Mouse (Mus musculus) olfactory bulb, adult 2 months (tissue): ENCODE data around the gene Tmtc1.

ENCODE experiments used
- CTCF ChIP-seq: fragments of 200-500 bp; IDR thresholded peaks from 2 replicates; pipeline ENCODE4 v1.5.1; 2012; ENCODE audit warnings: low read depth, mild to moderate bottlenecking, low read length, moderate library complexity; ENCODE audit not compliant: insufficient read depth
- POLR2A ChIP-seq: fragments of 200-500 bp; IDR thresholded peaks from 2 replicates; pipeline ENCODE4 v1.6.1; 2012; ENCODE audit warnings: mild to moderate bottlenecking, low read depth, low read length, moderate library complexity; ENCODE audit not compliant: insufficient read depth

DNA sequence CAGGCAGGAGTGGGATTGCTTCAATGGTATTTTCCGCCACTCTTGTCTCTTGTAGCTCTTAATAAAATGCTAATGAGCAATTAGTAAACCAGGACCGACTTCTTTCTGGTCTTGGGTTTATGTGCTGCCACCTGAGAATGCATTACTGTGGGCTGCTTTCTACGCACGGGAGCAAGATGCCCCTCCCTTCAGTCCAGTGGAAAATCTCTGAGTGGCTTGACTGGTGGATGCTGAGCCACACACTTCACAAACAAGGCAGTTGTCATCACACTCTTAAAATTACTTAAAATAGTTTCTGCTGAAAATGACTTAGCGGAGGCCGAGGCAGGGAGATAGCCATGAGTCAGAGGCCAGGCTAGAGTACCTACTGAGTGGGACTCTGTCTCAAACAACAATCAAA, 116.1 kb downstream of the Tmtc1 start:
- TF ChIP-seq POLR2A (no peak), CTCF (no peak)
